In genomic region chr19:57817736-57818135, GRCm38 (mm10) we compare ENCODE assay signal across 18 mouse cellular contexts.
DNase-seq lines count a peak whose midpoint lies in the region; ATAC-seq and TF ChIP-seq lines count a peak whose summit lies in the region.
"Had no signal": no experiment of that assay in that cellular context is flagged by ENCODE, and none has a peak within 500 bp of the region (broad histone marks: within the 10 kb centered on the region; RNA-seq: fewer than 3 reads in every experiment).

No protein-coding gene starts in this region.

- H3K9me3 ChIP-seq in heart, embryonic 13.5 days: no peaks in the 10 kb centered on the region
- H3K9me3 ChIP-seq in hindbrain, postnatal 0 days (ENCODE audit: low read length): no peaks in the 10 kb centered on the region
- no peaks in the 10 kb centered on the region for H3K9me3 ChIP-seq in hindbrain, embryonic 14.5 days (ENCODE audit: control insufficient read depth, low read length)
- H3K9me3 ChIP-seq in lung, embryonic 14.5 days (ENCODE audit: low read depth, low read length): no peaks in the 10 kb centered on the region
- H3K9me3 ChIP-seq: embryonic facial prominence, embryonic 13.5 days had no signal

- no peak for TF ChIP-seq CTCF in hindbrain, postnatal 0 days (IDR thresholded peaks at IDR 0.05; ENCODE audit: low read depth)
- TF ChIP-seq CTCF in lung, embryonic 14.5 days (IDR thresholded peaks at IDR 0.05; ENCODE audit: low read depth): no peak

- ATAC-seq in heart, embryonic 13.5 days (ENCODE audit: extremely low read depth, insufficient number of reproducible peaks, low FRiP score, low TSS enrichment): no peak
- ATAC-seq in hindbrain, postnatal 0 days: no peak
- ATAC-seq in hindbrain, embryonic 14.5 days (ENCODE audit: low FRiP score): no peak
- ATAC-seq in lung, embryonic 14.5 days (ENCODE audit: insufficient read depth): no peak
- ATAC-seq: forebrain, embryonic 14.5 days; hindbrain, embryonic 16.5 days had no signal

- H3K4me1 ChIP-seq in heart, embryonic 13.5 days: peaks cover 15% of the 10 kb centered on the region
- H3K4me1 ChIP-seq in hindbrain, postnatal 0 days (ENCODE audit: insufficient read depth, low read length): no peaks in the 10 kb centered on the region
- 0 out of 2 replicates have a peak, but pooled peaks cover 6% of the 10 kb centered on the region for H3K4me1 ChIP-seq in hindbrain, embryonic 14.5 days (replicated peaks; ENCODE audit: control insufficient read depth, insufficient read depth, low read length)
- H3K4me1 ChIP-seq in lung, embryonic 14.5 days (ENCODE audit: insufficient read depth): no peaks in the 10 kb centered on the region

- 21% methylated on average over 11 of the region's 11 CpGs for WGBS in heart, embryonic 13.5 days
- WGBS in hindbrain, postnatal 0 days: 61% methylated on average over 11 of the region's 11 CpGs
- WGBS in hindbrain, embryonic 14.5 days: 65% methylated on average over 11 of the region's 11 CpGs
- WGBS in lung, embryonic 14.5 days: 30% methylated on average over 11 of the region's 11 CpGs

- H3K27ac ChIP-seq in heart, embryonic 13.5 days (replicated peaks): no peak overlapping the region
- H3K27ac ChIP-seq in hindbrain, postnatal 0 days: no peak overlapping the region
- H3K27ac ChIP-seq in hindbrain, embryonic 14.5 days: no peak overlapping the region
- H3K27ac ChIP-seq in lung, embryonic 14.5 days (ENCODE audit: low read depth): no peak overlapping the region
- H3K27ac ChIP-seq: embryonic facial prominence, embryonic 13.5 days had no signal

- H3K4me3 ChIP-seq in heart, embryonic 13.5 days: peak overlapping the region; percentile 4; the same call in 1 of the 2 replicates
- H3K4me3 ChIP-seq in hindbrain, postnatal 0 days (ENCODE audit: low read length): no peak overlapping the region
- no peak overlapping the region for H3K4me3 ChIP-seq in hindbrain, embryonic 14.5 days (replicated peaks; ENCODE audit: low read length)
- H3K4me3 ChIP-seq in lung, embryonic 14.5 days (ENCODE audit: low read depth, low read length): no peak overlapping the region
- H3K4me3 ChIP-seq: embryonic facial prominence, embryonic 13.5 days had no signal

- peak overlapping the region; percentile 40 for H3K4me2 ChIP-seq in heart, embryonic 13.5 days
- no peak overlapping the region for H3K4me2 ChIP-seq in hindbrain, postnatal 0 days (ENCODE audit: low read depth, low read length)
- no peak overlapping the region for H3K4me2 ChIP-seq in hindbrain, embryonic 14.5 days (replicated peaks)
- no peak overlapping the region for H3K4me2 ChIP-seq in lung, embryonic 14.5 days
- H3K4me2 ChIP-seq: embryonic facial prominence, embryonic 13.5 days; heart, embryonic 11.5 days had no signal

- no peaks in the 10 kb centered on the region for H3K36me3 ChIP-seq in heart, embryonic 13.5 days
- H3K36me3 ChIP-seq in hindbrain, postnatal 0 days (ENCODE audit: insufficient read depth, low read length): no peaks in the 10 kb centered on the region
- no peaks in the 10 kb centered on the region for H3K36me3 ChIP-seq in hindbrain, embryonic 14.5 days (replicated peaks; ENCODE audit: control insufficient read depth, insufficient read depth)
- H3K36me3 ChIP-seq in lung, embryonic 14.5 days (ENCODE audit: insufficient read depth): no peaks in the 10 kb centered on the region

- intact Hi-C loops in heart, postnatal 36 days (cut with DNase I): loop anchor here (5.0 kb wide), 1 partner anchor 650 kb away; no protein-coding TSS in a partner anchor

- no peaks in the 10 kb centered on the region for H3K27me3 ChIP-seq in heart, embryonic 13.5 days (replicated peaks)
- no peaks in the 10 kb centered on the region for H3K27me3 ChIP-seq in hindbrain, postnatal 0 days (ENCODE audit: insufficient read depth, low read length)
- H3K27me3 ChIP-seq in hindbrain, embryonic 14.5 days (ENCODE audit: control insufficient read depth, insufficient read depth, low read length): no peaks in the 10 kb centered on the region
- no peaks in the 10 kb centered on the region for H3K27me3 ChIP-seq in lung, embryonic 14.5 days (ENCODE audit: insufficient read depth, low read length)
- H3K27me3 ChIP-seq: embryonic facial prominence, embryonic 13.5 days had no signal

- no peak for DNase-seq in heart, postnatal 36 days
- peak; percentile 18 for DNase-seq in hindbrain, postnatal 0 days (ENCODE audit: low spot score)
- no peak for DNase-seq in hindbrain, embryonic 14.5 days (ENCODE audit: low spot score)
- peak; percentile 55 for DNase-seq in lung, embryonic 14.5 days
- no peak for DNase-seq in lung, postnatal 4 days
- DNase-seq in thymus, postnatal 36 days: no peak
- DNase-seq: adrenal gland, adult 2 months; adrenal gland, postnatal 25 days; cerebellum, adult 2 months; cerebellum, postnatal 10 days; gastrocnemius, postnatal 36 days; heart, adult 11 months; kidney, adult 11 months had no signal

- 0 out of 2 replicates have a peak overlapping the region, but pooled peaks have one; percentile 33 for H3K9ac ChIP-seq in heart, embryonic 13.5 days
- H3K9ac ChIP-seq in hindbrain, postnatal 0 days (replicated peaks; ENCODE audit: low read length): no peak overlapping the region
- H3K9ac ChIP-seq in hindbrain, embryonic 14.5 days: no peak overlapping the region
- H3K9ac ChIP-seq in lung, embryonic 14.5 days: no peak overlapping the region
- H3K9ac ChIP-seq: embryonic facial prominence, embryonic 13.5 days had no signal

Comparison
In these comparisons a context has a peak if more than half of its experiments do, and no peak if none do; other contexts are left out.
1. DNase-seq: peak in hindbrain, postnatal 0 days (single experiment) and lung, embryonic 14.5 days (single experiment); none in heart, postnatal 36 days (0 of 2), hindbrain, embryonic 14.5 days (single experiment), lung, postnatal 4 days (0 of 2) and thymus, postnatal 36 days (0 of 2).